Mouse (Mus musculus): ENCODE results near the gene Mical3. TPM values are rescaled to one million over a fixed set of nuclear protein-coding genes. Genes with fewer than 3 reads are reported as not detected.

Mical3 gene
- total and polyA plus RNA-seq, 2 experiments from 2014 or later = 17.5 to 78.7 TPM

DNA sequence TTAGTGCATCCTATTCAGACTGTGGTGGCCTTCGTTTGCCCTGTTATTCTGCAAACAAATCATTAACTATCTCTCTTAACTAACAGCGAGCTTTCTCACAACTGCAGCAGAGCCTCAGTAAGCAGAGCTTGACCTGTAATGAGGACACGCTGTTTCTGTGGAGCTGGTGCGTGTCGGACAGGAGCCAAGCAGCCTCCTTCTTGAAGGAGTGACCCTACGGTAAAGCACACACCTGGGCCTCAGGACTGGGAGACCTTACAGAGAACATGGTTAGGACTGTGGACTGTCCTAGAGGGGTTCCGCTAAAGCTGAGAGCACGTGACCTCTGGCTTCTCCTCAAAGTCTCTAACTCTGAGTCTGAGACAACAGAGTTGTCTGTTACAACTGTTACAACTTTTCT, 82.1 kb downstream of the Mical3 start:
- no peak overlapping the region for H3K9ac ChIP-seq
- H3K36me3 ChIP-seq (ENCODE audit: insufficient read depth) = no peaks in the 10 kb centered on the region
- ATAC-seq (no peak), DNase-seq (no peak)
- no peak overlapping the region for H3K4me3 ChIP-seq (ENCODE audit: low read depth, low read length)
- no peak overlapping the region for H3K27ac ChIP-seq (ENCODE audit: low read depth, low read length)
- H3K9me3 ChIP-seq (ENCODE audit: low read length) = no peaks in the 10 kb centered on the region
- H3K4me2 ChIP-seq (ENCODE audit: low read depth) = no peak overlapping the region
- TF ChIP-seq CTCF (IDR thresholded peaks at IDR 0.05; ENCODE audit: low read depth) = no peak
- H3K27me3 ChIP-seq (ENCODE audit: insufficient read depth, low read length) = no peaks in the 10 kb centered on the region
- no peaks in the 10 kb centered on the region for H3K4me1 ChIP-seq (ENCODE audit: insufficient read depth)
- WGBS = 79% methylated on average over 8 of the region's 8 CpGs

- no peak overlapping the region for H3K9ac ChIP-seq
- no peaks in the 10 kb centered on the region for H3K27me3 ChIP-seq (ENCODE audit: insufficient read depth, low read length)
- no peak overlapping the region for H3K4me2 ChIP-seq (ENCODE audit: low read depth)
- no peak overlapping the region for H3K27ac ChIP-seq (ENCODE audit: low read depth, low read length)
- ATAC-seq (0 out of 2 replicates have a peak, but pooled peaks have one; percentile 19), DNase-seq (no peak)
- H3K4me1 ChIP-seq (ENCODE audit: insufficient read depth) = no peaks in the 10 kb centered on the region
- 72% methylated on average over 20 of the region's 20 CpGs for WGBS
- no peaks in the 10 kb centered on the region for H3K9me3 ChIP-seq (ENCODE audit: low read length)
- no peak for TF ChIP-seq CTCF (IDR thresholded peaks at IDR 0.05; ENCODE audit: low read depth)
- H3K4me3 ChIP-seq (ENCODE audit: low read depth, low read length) = no peak overlapping the region
- peaks cover 15% of the 10 kb centered on the region for H3K36me3 ChIP-seq (ENCODE audit: insufficient read depth)
These were observed 85.3 kb downstream of the Mical3 start for GRCm38 (mm10) chr6:121045345-121046080.

GRCm38 (mm10) chr6:121043434-121044189, 87.2 kb downstream of the Mical3 start:
- Histone ChIP-seq H3K4me1 (ENCODE audit: insufficient read depth) (peaks cover 6% of the 10 kb centered on the region; the same call in 1 of the 2 replicates), H3K9ac (no peak overlapping the region), H3K27me3 (ENCODE audit: insufficient read depth, low read length) (no peaks in the 10 kb centered on the region), H3K4me2 (ENCODE audit: low read depth) (no peak overlapping the region), H3K4me3 (ENCODE audit: low read depth, low read length) (no peak overlapping the region), H3K9me3 (ENCODE audit: low read length) (no peaks in the 10 kb centered on the region), H3K27ac (ENCODE audit: low read depth, low read length) (no peak overlapping the region), H3K36me3 (ENCODE audit: insufficient read depth) (peaks cover 29% of the 10 kb centered on the region)
- 67% methylated on average over 14 of the region's 14 CpGs for WGBS
- TF ChIP-seq CTCF (IDR thresholded peaks at IDR 0.05; ENCODE audit: low read depth) = no peak
- no peak for DNase-seq
- ATAC-seq = no peak

DNA sequence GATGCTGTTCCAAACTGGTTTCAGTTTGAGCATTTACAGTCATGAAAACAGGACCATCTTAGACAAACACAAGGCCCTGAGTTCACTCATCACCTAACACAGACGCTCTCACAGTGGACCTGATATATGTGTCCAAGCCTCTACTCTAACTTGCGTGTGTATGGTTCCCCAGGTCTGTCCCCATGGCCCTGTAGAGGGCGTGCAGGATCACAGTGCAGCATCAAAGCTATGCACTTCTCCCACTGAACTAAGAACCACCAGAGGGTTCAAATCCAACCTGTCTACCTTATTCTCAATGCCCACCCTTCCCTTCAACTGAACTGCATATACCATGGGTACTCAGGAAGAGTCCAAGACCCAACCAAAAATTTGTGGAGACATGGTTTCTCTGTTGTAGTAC, 91.1 kb downstream of the Mical3 start:
- WGBS = 78% methylated on average over 3 of the region's 3 CpGs
- H3K27ac ChIP-seq (ENCODE audit: low read depth, low read length) = peak overlapping the region; percentile 59; the same call in 1 of the 2 replicates
- H3K4me3 ChIP-seq (ENCODE audit: low read depth, low read length) = no peak overlapping the region
- no peak overlapping the region for H3K9ac ChIP-seq
- TF ChIP-seq CTCF (IDR thresholded peaks at IDR 0.05; ENCODE audit: low read depth) = 0 out of 2 replicates have a peak, but pooled peaks have one; percentile 13
- H3K4me2 ChIP-seq (ENCODE audit: low read depth) = no peak overlapping the region
- no peaks in the 10 kb centered on the region for H3K9me3 ChIP-seq (ENCODE audit: low read length)
- DNase-seq (no peak), ATAC-seq (no peak)
- H3K36me3 ChIP-seq (ENCODE audit: insufficient read depth) = peaks cover 59% of the 10 kb centered on the region
- no peaks in the 10 kb centered on the region for H3K27me3 ChIP-seq (ENCODE audit: insufficient read depth, low read length)
- peaks cover 6% of the 10 kb centered on the region; the same call in 1 of the 2 replicates for H3K4me1 ChIP-seq (ENCODE audit: insufficient read depth)

GRCm38 (mm10) chr6:121039286-121039685, 91.5 kb downstream of the Mical3 start:
- H3K27me3 ChIP-seq (ENCODE audit: insufficient read depth, low read length) = no peaks in the 10 kb centered on the region
- peaks cover 6% of the 10 kb centered on the region; the same call in 1 of the 2 replicates for H3K4me1 ChIP-seq (ENCODE audit: insufficient read depth)
- H3K36me3 ChIP-seq (ENCODE audit: insufficient read depth) = peaks cover 61% of the 10 kb centered on the region
- 49% methylated on average over 9 of the region's 9 CpGs for WGBS
- no peak overlapping the region for H3K4me3 ChIP-seq (ENCODE audit: low read depth, low read length)
- ATAC-seq = peak; percentile 88
- no peak overlapping the region for H3K4me2 ChIP-seq (ENCODE audit: low read depth)
- no peak overlapping the region for H3K9ac ChIP-seq
- peak; percentile 83 for DNase-seq
- TF ChIP-seq CTCF (IDR thresholded peaks at IDR 0.05; ENCODE audit: low read depth) = no peak
- no peaks in the 10 kb centered on the region for H3K9me3 ChIP-seq (ENCODE audit: low read length)
- peak overlapping the region; percentile 59; the same call in 1 of the 2 replicates for H3K27ac ChIP-seq (ENCODE audit: low read depth, low read length)

GRCm38 (mm10) chr6:121037086-121037485, 93.7 kb downstream of the Mical3 start:
- no peak overlapping the region for H3K27ac ChIP-seq (ENCODE audit: low read depth, low read length)
- peaks cover 6% of the 10 kb centered on the region; the same call in 1 of the 2 replicates for H3K4me1 ChIP-seq (ENCODE audit: insufficient read depth)
- no peak overlapping the region for H3K9ac ChIP-seq
- DNase-seq (no peak), ATAC-seq (no peak)
- WGBS = 82% methylated on average over 4 of the region's 4 CpGs
- no peak for TF ChIP-seq CTCF (IDR thresholded peaks at IDR 0.05; ENCODE audit: low read depth)
- H3K27me3 ChIP-seq (ENCODE audit: insufficient read depth, low read length) = no peaks in the 10 kb centered on the region
- H3K4me2 ChIP-seq (ENCODE audit: low read depth) = no peak overlapping the region
- peaks cover 83% of the 10 kb centered on the region for H3K36me3 ChIP-seq (ENCODE audit: insufficient read depth)
- no peak overlapping the region for H3K4me3 ChIP-seq (ENCODE audit: low read depth, low read length)
- H3K9me3 ChIP-seq (ENCODE audit: low read length) = no peaks in the 10 kb centered on the region

- no peak overlapping the region for H3K4me3 ChIP-seq (ENCODE audit: low read depth, low read length)
- no peaks in the 10 kb centered on the region for H3K27me3 ChIP-seq (ENCODE audit: insufficient read depth, low read length)
- no peak overlapping the region for H3K9ac ChIP-seq
- no peak for DNase-seq
- H3K36me3 ChIP-seq (ENCODE audit: insufficient read depth) = peaks cover 82% of the 10 kb centered on the region
- TF ChIP-seq CTCF (IDR thresholded peaks at IDR 0.05; ENCODE audit: low read depth) = no peak
- no peak overlapping the region for H3K27ac ChIP-seq (ENCODE audit: low read depth, low read length)
- H3K9me3 ChIP-seq (ENCODE audit: low read length) = no peaks in the 10 kb centered on the region
- H3K4me2 ChIP-seq (ENCODE audit: low read depth) = no peak overlapping the region
- ATAC-seq = no peak
- WGBS = 89% methylated on average over 3 of the region's 3 CpGs
- peaks cover 6% of the 10 kb centered on the region; the same call in 1 of the 2 replicates for H3K4me1 ChIP-seq (ENCODE audit: insufficient read depth)
These were observed 94.9 kb downstream of the Mical3 start for GRCm38 (mm10) chr6:121035929-121036328.

Data from forebrain, postnatal 0 days (tissue).